Mouse (Mus musculus): ENCODE measurements around the gene Olfr684.

- TF ChIP-seq CTCF (IDR thresholded peaks at IDR 0.05; ENCODE audit: insufficient read depth, low read length) = no peak
- TF ChIP-seq POLR2A (IDR thresholded peaks at IDR 0.05; ENCODE audit: borderline replicate concordance, extremely low read depth, low read depth, low read length) = no peak
These were observed 16.5 kb downstream of the Olfr684 start, which contains the start of gene Olfr683 for GRCm38 (mm10) chr7:105146912-105147311.
